Mouse (Mus musculus) gastrocnemius, postnatal 4 days (tissue): ENCODE measurements around the gene Rgs16. TPM values are rescaled to one million over a fixed set of nuclear protein-coding genes. Genes with fewer than 3 reads are reported as not detected.

Experiments used
- DNase-seq, 2 experiments: peaks; one replicate each; pipeline ENCODE4 v3.0.0; 2021 to 2022; ENCODE audit warnings: low spot score in 2 of 2, mixed read lengths in 2 of 2
- total RNA-seq, 2 experiments: library from RNA; stranded (reverse); gene quantifications; 2 replicates each; pipeline ENCODE4 v1.2.3; 2021

Rgs16 gene
- total RNA-seq, 2 experiments from 2014 or later, result 13.8 to 16.9 TPM

DNA sequence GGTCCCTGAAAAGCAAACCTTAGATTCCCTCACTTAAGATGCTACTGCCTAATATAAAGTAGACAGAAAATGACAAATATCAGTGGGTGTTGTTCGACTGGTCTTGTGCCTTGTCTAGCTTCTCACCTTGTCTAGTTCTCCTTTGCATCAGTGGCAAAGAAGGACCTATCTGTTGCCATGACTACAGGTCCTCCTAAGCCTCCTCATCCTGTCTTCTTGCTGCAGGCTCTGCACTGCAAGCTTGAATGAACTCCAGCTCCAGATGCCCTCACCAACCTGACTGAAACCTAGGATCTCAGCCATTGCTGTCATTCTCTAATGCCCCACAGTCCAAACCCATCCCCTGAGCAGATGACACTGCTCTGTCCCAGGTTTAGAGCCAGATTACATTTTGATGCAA, 22.2 kb upstream of the Rgs16 start:
- no peak for DNase-seq

GRCm38 (mm10) chr1:153720935-153721334, 19.2 kb upstream of the Rgs16 start:
- DNase-seq, result no peak

DNA sequence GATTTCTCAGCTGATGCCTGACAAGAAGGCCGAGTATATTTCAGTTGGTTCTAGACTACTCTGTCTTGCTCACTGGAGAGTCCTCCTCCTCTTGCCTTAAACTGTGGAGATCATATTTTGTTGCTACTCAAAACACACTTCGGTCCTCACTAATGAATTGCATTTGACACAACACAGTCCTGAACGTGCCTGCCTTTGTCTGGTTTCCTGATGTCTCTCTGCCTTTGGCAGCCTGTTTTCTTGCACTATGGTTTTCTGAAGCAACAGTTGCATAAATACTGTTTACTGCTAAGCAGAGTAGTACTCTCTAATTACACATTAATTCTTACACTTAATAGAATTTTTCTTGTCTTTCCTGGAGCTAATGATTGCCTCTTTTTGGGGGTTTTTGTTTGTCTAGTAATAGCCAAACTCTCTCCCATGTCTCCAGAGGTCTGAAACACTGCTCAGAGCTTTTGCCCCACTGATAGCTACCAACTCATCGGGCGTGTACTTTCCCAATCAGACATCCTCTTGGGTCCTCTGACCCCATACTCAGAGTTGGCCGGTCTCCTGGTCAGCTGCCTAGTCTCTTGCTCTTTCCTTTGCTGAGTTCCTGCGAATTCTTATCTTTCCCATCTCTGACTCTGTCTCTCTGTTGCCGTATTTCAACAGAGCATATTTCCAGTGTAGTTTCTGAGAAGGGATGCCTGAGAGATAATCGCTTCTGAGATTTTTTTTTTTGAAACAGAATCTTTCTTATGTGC, 18.4 kb upstream of the Rgs16 start:
- DNase-seq, result no peak

- DNase-seq, result no peak
These were observed 16.7 kb upstream of the Rgs16 start for GRCm38 (mm10) chr1:153723426-153723825.

DNA sequence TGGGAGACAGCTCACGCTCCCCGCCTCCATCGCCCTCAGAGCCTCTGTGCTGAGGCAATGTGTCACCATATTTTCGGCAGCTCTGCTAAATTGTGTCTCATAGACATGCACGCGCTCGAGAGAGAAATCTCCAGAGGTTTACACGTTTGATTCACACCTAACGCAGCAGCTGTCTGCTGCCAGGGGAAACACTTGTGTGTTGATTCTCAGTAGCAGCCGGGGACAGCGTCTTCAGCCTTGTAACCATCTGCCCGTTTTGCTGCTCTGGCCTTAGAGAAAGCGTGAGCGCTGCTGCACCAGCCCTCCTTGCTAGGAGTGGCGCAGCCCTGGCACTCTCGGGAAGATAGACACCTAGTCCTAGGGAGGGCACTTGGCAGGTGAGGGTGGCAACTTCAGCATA, 13.5 kb upstream of the Rgs16 start:
- no peak for DNase-seq

- no peak for DNase-seq
These were observed 10.3 kb upstream of the Rgs16 start for GRCm38 (mm10) chr1:153729806-153730205.

DNA sequence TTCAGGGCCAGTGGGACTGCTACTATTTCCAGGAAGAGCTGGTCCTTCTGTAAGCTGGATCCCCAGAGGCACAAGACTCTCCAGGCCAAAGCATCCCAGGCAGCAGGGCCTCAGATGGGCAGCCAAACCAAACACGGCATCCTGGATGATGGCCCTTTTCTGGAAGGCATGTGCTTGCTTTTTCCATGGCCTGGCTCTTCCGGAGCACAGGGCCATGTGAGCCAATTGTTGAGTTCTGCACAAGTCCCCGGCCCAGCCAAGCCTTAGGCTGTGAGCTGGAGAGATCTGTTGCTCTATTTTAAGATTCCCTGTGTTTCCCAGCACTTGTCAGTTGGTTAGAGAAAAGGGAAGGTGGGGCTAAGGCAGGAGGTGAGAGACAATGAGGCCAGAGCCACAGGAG, 9.5 kb upstream of the Rgs16 start:
- peak in 1 of 2 experiments; percentile 54 for DNase-seq

GRCm38 (mm10) chr1:153733181-153733580, 7.0 kb upstream of the Rgs16 start:
- DNase-seq, result no peak

- no peak for DNase-seq
These were observed 5.3 kb upstream of the Rgs16 start for GRCm38 (mm10) chr1:153734866-153735265.

GRCm38 (mm10) chr1:153736096-153736495, 4.1 kb upstream of the Rgs16 start:
- no peak for DNase-seq

- DNase-seq, result no peak
These were observed 2.8 kb upstream of the Rgs16 start for GRCm38 (mm10) chr1:153737101-153738085.

DNA sequence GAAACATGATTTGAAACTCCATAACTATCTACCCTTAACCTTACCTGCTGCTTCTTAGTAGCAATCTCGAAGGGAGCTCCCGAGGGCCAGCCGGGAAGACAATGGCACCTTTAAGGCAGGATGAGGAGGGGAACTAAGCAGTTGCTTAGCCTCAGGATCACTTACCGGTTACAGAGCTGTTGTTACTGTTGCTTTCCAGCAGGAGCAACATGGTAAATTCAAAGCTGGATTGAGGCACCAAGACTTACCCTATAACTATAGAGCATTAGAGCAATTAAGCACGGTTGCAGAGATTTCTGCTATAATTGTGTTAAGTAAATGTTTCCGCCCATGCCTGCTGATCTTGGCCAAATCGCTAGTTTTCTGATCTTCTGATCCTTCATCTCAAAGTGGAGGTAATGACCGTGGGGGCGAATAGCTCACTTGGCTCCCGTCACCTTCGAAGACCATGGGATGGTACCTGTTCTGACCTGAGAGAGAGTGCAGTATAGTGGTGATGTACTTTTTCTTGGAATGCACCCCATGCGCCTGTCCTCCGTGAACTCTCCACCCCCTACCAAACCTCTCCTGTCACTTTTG, 623 bp upstream of the Rgs16 start:
- DNase-seq, result no peak

GRCm38 (mm10) chr1:153740775-153741400, 739 bp downstream of the Rgs16 start:
- DNase-seq, result no peak

- no peak for DNase-seq
These were observed 1.6 kb downstream of the Rgs16 start for GRCm38 (mm10) chr1:153741551-153742316.

- peak; percentile 70 to 82 for DNase-seq
These were observed 2.4 kb downstream of the Rgs16 start for GRCm38 (mm10) chr1:153742374-153743155.

- DNase-seq, result no peak
These were observed 6.0 kb downstream of the Rgs16 start for GRCm38 (mm10) chr1:153746119-153746670.

- peak; percentile 59 to 75 for DNase-seq
These were observed 6.6 kb downstream of the Rgs16 start for GRCm38 (mm10) chr1:153746728-153747127.

DNA sequence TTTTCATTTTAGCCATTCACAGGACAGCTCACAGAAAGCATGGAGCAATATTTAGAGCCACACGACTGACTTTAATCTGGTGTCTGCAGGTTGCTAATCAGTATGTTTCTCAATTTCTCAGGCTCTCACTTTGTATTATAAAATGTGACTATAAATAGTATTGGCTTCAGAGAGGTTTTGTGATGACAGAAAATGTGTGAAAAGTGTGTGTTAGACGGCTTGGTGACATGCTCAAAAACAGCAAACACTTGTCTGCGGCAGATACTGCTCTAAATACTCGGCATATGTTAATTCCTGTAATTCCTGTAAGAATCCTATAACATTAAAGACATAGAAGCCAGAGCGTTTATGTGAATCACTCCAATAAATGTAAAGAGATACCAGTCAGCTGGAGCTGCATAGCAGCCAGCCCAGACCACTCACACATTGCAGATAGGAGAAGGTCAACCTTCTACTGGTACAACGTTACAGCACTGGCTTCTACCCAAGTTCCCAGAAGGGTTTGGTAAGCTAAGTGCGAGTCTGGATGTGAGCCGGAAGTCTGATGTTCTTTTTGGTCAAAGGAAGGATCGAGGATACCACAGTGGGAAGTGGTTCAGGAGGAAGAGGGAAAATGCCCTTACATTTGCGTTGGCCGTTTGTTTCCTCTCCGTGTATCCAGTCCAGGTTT, 7.8 kb downstream of the Rgs16 start:
- DNase-seq, result no peak

GRCm38 (mm10) chr1:153748549-153748948, 8.4 kb downstream of the Rgs16 start:
- peak in 1 of 2 experiments; percentile 69 for DNase-seq
